Mouse (Mus musculus) cerebellum, adult 2 months (tissue): ENCODE results near the gene Lyst.

ENCODE experiments used
- CTCF ChIP-seq: fragments of 200-500 bp; IDR thresholded peaks from 2 replicates; pipeline ENCODE4 v1.5.1; 2011; ENCODE audit warnings: low read depth, mild to moderate bottlenecking, control low read depth, low read length, moderate library complexity, borderline replicate concordance; ENCODE audit not compliant: insufficient read depth
- POLR2A ChIP-seq: fragments of 200-500 bp; IDR thresholded peaks from 2 replicates; pipeline ENCODE4 v1.6.1; 2011; ENCODE audit warnings: low read length, control low read depth, borderline replicate concordance; ENCODE audit not compliant: insufficient read depth

DNA sequence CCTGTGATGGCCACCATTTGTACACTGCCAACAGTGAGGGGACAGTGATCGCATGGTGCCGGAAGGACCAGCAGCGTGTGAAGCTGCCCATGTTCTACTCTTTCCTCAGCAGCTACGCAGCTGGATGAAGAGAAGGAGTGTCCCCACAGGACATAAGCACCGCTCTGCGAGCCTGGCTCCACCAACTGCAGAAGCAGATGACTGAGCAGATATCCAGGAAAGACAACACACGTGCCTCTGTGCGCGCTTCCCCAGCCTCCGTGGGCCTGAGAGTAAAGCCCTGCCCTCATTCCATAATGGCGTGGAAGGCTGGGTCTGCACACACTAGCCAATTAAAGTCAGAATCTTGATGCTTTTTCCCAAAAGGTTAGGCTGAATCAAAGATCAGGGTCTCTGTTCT is 186.9 kb downstream of the Lyst start:
- no peak for TF ChIP-seq CTCF
- no peak for TF ChIP-seq POLR2A
